Mouse (Mus musculus): ENCODE measurements at regions not wholly inside any gene's neighbourhood (a gene's known extent, or its start where the extent isn't known, plus 50 kb on each side); places are given as distances from the start of the nearest gene placed in this dataset.
"Not testable (repeated sequence)": the region's sequence is repeated elsewhere in the genome, so short reads cannot be mapped to it uniquely, and the experiment has no call there.

DNA sequence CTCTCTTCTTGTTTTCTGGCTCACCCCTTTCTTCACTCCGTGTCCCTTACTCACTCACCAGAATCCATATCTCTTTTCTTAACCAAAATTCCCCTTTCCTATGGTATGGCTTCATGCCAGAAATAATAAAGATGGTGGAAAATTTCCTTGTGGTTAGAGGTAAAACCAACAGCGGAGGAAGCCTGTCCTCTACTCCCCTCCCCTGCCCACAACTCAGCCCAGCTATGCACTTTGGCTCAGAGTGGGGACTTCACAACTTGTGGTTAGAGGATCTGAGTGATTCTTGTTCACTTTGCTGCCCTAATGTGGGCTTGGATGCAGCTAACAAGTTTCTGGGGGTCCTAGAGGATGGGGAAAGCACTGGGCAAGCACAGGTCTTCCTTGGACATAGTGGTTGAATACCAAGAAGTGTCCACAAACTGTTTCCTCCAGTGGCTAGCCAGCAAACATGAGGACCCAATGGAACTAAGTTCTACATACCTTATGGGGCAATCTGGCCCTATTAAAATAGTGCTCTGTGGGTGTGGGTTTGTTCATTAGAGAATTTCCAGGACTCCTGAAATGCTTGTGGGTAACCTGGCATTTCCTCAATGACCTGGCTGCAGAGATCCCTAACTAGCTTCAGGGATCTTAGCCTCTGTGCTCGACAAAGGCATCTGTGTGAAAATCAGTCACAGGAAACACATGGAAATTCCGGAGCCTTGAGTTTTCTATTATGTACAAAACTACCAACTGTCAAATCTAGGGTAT is 118.9 kb upstream of the Rasgrp1 start:
- 33% methylated on average over 4 of the region's 4 CpGs for WGBS (ENCODE audit: insufficient replicate concordance)
- Histone ChIP-seq H3K27ac (ENCODE audit: low read length) (no peak overlapping the region), H3K4me2 (ENCODE audit: low read depth, low read length) (no peak overlapping the region), H3K9ac (ENCODE audit: low read depth, low read length) (no peak overlapping the region), H3K36me3 (ENCODE audit: control insufficient read depth, insufficient read depth) (no peaks in the 10 kb centered on the region), H3K27me3 (ENCODE audit: control insufficient read depth, insufficient read depth, low read depth, low read length) (no peaks in the 10 kb centered on the region), H3K9me3 (replicated peaks; ENCODE audit: control insufficient read depth, low read length) (no peaks in the 10 kb centered on the region), H3K4me3 (ENCODE audit: low read depth, low read length) (no peak overlapping the region), H3K4me1 (ENCODE audit: control insufficient read depth, low read depth, low read length) (no peaks in the 10 kb centered on the region)
- ATAC-seq (ENCODE audit: low read depth): no peak

DNA sequence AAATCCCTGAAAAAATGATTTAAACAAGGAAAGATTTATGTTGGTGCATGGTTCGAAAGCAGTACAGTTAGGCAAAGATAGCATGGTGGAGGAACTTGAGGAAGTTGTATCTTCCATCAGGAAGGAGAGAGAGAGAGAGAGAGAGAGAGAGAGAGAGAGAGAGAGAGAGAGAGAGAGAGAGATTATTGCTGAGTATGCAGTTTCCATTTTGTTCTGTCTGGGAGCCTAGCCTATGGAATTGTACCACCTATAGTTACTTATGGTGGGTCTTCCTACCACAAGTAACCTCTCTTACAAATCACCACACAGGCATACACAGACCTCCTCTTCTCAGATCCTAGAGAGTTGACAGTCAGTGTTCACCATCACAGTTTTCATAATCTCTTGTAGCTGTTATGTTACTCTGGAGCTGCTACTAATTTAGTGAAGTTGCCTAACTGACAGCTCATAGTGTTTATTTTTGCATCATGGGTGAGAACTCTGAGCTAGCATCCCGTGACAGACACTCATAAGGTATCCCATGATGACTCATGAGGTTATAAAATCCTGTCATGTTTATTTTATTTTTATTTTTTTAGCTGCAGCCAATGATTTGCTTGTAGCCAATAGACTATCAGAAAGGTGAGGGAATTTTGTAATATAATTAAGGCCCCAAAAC is 132.2 kb upstream of the Rasgrp1 start:
- Histone ChIP-seq H3K27me3 (ENCODE audit: control insufficient read depth, insufficient read depth, low read depth, low read length) (no peaks in the 10 kb centered on the region), H3K4me3 (ENCODE audit: low read depth, low read length) (no peak overlapping the region), H3K4me2 (ENCODE audit: low read depth, low read length) (no peak overlapping the region), H3K9ac (ENCODE audit: low read depth, low read length) (no peak overlapping the region), H3K9me3 (replicated peaks; ENCODE audit: control insufficient read depth, low read length) (no peaks in the 10 kb centered on the region), H3K36me3 (ENCODE audit: control insufficient read depth, insufficient read depth) (no peaks in the 10 kb centered on the region), H3K4me1 (ENCODE audit: control insufficient read depth, low read depth, low read length) (no peaks in the 10 kb centered on the region), H3K27ac (ENCODE audit: low read length) (no peak overlapping the region)
- WGBS (ENCODE audit: insufficient replicate concordance): 44% methylated on average over 2 of the region's 2 CpGs
- ATAC-seq (ENCODE audit: low read depth): no peak

DNA sequence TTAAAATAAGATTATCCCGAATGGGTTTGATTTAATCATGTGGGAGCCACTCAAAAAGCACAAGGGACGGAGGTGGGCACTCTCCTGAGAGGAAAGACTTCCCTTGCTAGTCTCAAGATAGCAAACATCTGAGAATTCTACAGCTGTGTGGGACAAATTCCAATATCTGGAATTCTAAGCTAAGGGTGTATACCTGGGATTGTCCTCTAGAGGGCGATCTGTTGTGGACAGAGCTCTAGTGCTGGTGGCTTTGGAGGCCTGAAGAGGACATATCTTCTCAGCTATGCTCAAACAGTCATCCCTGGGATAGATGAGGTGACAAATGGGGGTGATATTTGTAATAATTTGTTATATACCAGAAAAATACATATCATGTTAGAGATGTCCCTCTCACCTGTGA is 132.8 kb upstream of the Rasgrp1 start:
- Histone ChIP-seq H3K9ac (ENCODE audit: low read depth, low read length) (no peak overlapping the region), H3K4me1 (ENCODE audit: control insufficient read depth, low read depth, low read length) (no peaks in the 10 kb centered on the region), H3K36me3 (ENCODE audit: control insufficient read depth, insufficient read depth) (no peaks in the 10 kb centered on the region), H3K4me2 (ENCODE audit: low read depth, low read length) (no peak overlapping the region), H3K27ac (ENCODE audit: low read length) (no peak overlapping the region), H3K9me3 (replicated peaks; ENCODE audit: control insufficient read depth, low read length) (no peaks in the 10 kb centered on the region), H3K4me3 (ENCODE audit: low read depth, low read length) (no peak overlapping the region), H3K27me3 (ENCODE audit: control insufficient read depth, insufficient read depth, low read depth, low read length) (no peaks in the 10 kb centered on the region)
- 33% methylated on average over 3 of the region's 3 CpGs for WGBS (ENCODE audit: insufficient replicate concordance)
- ATAC-seq (ENCODE audit: low read depth): no peak

DNA sequence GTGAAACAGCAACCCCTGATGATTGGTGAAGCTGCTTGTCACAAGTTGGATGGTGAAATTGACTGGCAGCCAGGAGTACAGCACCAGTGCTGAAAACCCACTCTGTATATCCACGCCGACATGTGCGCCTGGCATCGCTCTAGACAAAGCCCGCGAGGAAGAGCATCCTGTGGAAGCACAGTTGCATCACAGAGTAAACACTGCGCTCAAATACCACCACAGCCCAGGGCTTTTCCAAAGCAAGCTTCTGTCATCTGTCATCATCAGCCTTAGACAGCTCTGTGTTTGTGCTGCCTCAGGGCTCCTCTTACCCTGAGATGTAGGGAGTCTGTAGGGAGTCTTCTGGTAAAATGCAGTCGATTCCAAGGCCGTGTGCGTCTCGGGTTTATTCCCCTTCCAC is 134.7 kb upstream of the Rasgrp1 start:
- H3K4me2 ChIP-seq (ENCODE audit: low read depth, low read length); ATAC-seq (ENCODE audit: low read depth); H3K9me3 ChIP-seq (replicated peaks; ENCODE audit: control insufficient read depth, low read length); H3K4me1 ChIP-seq (ENCODE audit: control insufficient read depth, low read depth, low read length); H3K27me3 ChIP-seq (ENCODE audit: control insufficient read depth, insufficient read depth, low read depth, low read length); H3K4me3 ChIP-seq (ENCODE audit: low read depth, low read length); H3K27ac ChIP-seq (ENCODE audit: low read length); H3K36me3 ChIP-seq (ENCODE audit: control insufficient read depth, insufficient read depth); H3K9ac ChIP-seq (ENCODE audit: low read depth, low read length): not testable (repeated sequence)
- 63% methylated on average over 8 of the region's 11 CpGs for WGBS (ENCODE audit: insufficient replicate concordance)

DNA sequence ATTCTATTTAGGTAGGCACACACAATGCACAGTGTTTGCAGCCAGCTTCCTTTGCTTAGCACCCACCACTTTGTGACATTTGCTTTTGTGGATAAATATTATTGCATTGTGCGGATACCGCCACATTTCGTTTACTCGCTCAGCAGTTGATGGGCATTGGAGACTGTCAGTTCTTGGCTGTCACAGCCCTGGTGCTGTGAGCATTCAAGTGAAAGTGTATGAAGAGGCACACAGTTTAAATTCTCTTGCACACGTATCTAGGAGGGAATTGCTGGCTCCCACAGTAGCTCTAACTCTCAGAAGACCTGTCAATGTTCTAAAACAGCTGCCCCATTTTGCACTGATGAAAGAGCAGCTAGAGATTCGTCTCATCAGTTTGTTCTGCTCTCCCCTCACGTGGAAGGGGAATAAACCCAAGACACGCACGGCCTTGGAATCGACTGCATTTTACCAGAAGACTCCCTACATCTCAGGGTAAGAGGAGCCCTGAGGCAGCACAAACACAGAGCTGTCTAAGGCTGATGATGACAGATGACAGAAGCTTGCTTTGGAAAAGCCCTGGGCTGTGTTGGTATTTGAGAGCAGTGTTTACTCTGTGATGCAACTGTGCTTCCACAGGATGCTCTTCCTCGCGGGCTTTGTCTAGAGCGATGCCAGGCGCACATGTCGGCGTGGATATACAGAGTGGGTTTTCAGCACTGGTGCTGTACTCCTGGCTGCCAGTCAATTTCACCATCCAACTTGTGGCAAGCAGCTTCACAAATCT is 136.6 kb upstream of the Rasgrp1 start:
- H3K27me3 ChIP-seq (ENCODE audit: control insufficient read depth, insufficient read depth, low read depth, low read length); H3K9ac ChIP-seq (ENCODE audit: low read depth, low read length); H3K9me3 ChIP-seq (replicated peaks; ENCODE audit: control insufficient read depth, low read length); H3K36me3 ChIP-seq (ENCODE audit: control insufficient read depth, insufficient read depth); H3K27ac ChIP-seq (ENCODE audit: low read length); H3K4me3 ChIP-seq (ENCODE audit: low read depth, low read length); H3K4me2 ChIP-seq (ENCODE audit: low read depth, low read length); H3K4me1 ChIP-seq (ENCODE audit: control insufficient read depth, low read depth, low read length); ATAC-seq (ENCODE audit: low read depth): not testable (repeated sequence)
- WGBS (ENCODE audit: insufficient replicate concordance): 66% methylated on average over 14 of the region's 16 CpGs

DNA sequence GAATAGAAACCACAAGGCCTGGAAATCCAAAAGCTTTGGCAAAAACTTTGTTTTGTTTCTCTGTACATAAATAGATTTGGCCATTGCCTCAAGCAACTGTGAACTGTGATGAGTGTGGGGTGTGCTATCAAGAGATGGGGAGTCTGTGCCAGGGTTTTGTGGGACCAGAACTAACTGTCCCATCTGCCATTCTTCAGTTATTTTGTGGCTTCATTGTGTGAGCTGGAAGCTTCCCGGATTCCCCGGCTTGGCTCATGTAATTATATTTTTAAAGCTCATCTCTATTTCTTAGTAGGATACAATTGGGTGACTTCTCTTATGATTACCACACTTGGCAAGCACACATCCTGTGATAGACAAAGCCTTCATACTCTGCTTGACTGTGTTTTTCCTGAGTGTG is 143.6 kb upstream of the Rasgrp1 start:
- H3K27ac ChIP-seq (ENCODE audit: low read length): no peak overlapping the region
- H3K4me1 ChIP-seq (ENCODE audit: control insufficient read depth, low read depth, low read length): no peaks in the 10 kb centered on the region
- no peak overlapping the region for H3K9ac ChIP-seq (ENCODE audit: low read depth, low read length)
- H3K9me3 ChIP-seq (replicated peaks; ENCODE audit: control insufficient read depth, low read length): no peaks in the 10 kb centered on the region
- no peak overlapping the region for H3K4me2 ChIP-seq (ENCODE audit: low read depth, low read length)
- WGBS (ENCODE audit: insufficient replicate concordance): 69% methylated on average over 2 of the region's 2 CpGs
- no peaks in the 10 kb centered on the region for H3K27me3 ChIP-seq (ENCODE audit: control insufficient read depth, insufficient read depth, low read depth, low read length)
- no peak for ATAC-seq (ENCODE audit: low read depth)
- H3K36me3 ChIP-seq (ENCODE audit: control insufficient read depth, insufficient read depth): no peaks in the 10 kb centered on the region
- H3K4me3 ChIP-seq (ENCODE audit: low read depth, low read length): no peak overlapping the region

DNA sequence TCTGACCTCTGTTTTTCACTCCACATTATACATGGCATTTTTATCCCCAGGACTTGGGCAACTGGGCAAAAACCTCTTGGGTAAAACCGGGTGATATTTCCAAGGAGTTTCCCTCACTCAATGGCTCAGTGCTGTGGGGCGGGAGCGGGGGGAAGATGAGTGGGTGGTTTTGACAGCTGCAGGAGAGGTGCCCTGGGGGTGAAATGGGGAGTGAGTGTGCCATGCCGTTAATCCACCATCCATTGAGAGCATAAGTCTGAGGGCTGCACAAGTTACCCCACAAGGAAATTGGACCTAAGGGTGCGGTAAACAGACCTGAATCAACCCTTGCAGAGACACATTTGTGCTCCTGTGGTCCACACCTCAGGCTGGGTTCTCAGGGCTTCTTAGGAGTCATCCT is 155.8 kb upstream of the Rasgrp1 start:
- Histone ChIP-seq H3K4me1 (ENCODE audit: control insufficient read depth, low read depth, low read length) (no peaks in the 10 kb centered on the region), H3K9me3 (replicated peaks; ENCODE audit: control insufficient read depth, low read length) (no peaks in the 10 kb centered on the region), H3K27me3 (ENCODE audit: control insufficient read depth, insufficient read depth, low read depth, low read length) (no peaks in the 10 kb centered on the region), H3K27ac (ENCODE audit: low read length) (no peak overlapping the region), H3K4me2 (ENCODE audit: low read depth, low read length) (no peak overlapping the region), H3K36me3 (ENCODE audit: control insufficient read depth, insufficient read depth) (no peaks in the 10 kb centered on the region), H3K9ac (ENCODE audit: low read depth, low read length) (no peak overlapping the region), H3K4me3 (ENCODE audit: low read depth, low read length) (no peak overlapping the region)
- 68% methylated on average over 5 of the region's 5 CpGs for WGBS (ENCODE audit: insufficient replicate concordance)
- ATAC-seq (ENCODE audit: low read depth): no peak

DNA sequence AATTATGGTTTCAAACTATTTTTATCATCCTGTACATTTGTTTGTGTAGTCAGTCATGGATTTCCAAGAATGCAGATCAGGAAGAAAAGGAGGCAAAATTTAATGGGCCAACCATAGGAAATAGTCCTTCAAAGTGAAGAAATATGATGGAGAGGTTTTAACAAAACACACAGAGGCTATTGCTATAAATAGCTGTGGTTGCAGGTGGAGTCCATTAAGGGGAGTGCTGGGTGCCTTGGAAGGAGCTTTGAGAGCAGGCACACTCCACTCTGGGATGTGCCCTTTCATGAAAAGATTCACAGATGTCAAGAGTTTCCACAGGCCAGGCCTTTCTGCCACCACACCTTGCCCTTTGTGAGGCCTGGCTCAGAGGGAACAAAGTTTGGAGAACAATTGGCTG is 159.8 kb upstream of the Rasgrp1 start:
- no peak for ATAC-seq (ENCODE audit: low read depth)
- Histone ChIP-seq H3K4me1 (ENCODE audit: control insufficient read depth, low read depth, low read length) (no peaks in the 10 kb centered on the region), H3K36me3 (ENCODE audit: control insufficient read depth, insufficient read depth) (no peaks in the 10 kb centered on the region), H3K9me3 (replicated peaks; ENCODE audit: control insufficient read depth, low read length) (no peaks in the 10 kb centered on the region), H3K4me3 (ENCODE audit: low read depth, low read length) (no peak overlapping the region), H3K4me2 (ENCODE audit: low read depth, low read length) (no peak overlapping the region), H3K27me3 (ENCODE audit: control insufficient read depth, insufficient read depth, low read depth, low read length) (no peaks in the 10 kb centered on the region), H3K9ac (ENCODE audit: low read depth, low read length) (no peak overlapping the region), H3K27ac (ENCODE audit: low read length) (no peak overlapping the region)

DNA sequence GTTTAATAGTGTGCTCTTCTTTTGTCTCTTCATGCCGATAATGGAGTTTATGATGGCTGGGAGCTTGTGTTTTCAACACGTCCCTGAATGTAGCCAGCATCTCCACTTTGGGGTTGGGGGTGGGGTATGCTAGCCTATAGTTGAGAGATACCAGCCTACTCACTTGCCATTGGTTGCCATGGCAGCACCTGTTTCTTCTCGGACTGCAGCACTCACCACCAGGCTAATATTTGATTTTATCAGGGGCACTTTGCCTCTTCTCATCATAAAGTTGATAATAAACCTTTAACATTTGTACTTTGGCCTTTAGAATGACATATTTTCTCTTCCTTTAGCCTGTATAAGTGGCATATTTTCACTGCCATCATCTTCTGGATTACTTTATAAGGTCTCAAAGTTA is 168.9 kb upstream of the Rasgrp1 start:
- Histone ChIP-seq H3K36me3 (ENCODE audit: control insufficient read depth, insufficient read depth) (no peaks in the 10 kb centered on the region), H3K4me3 (ENCODE audit: low read depth, low read length) (no peak overlapping the region), H3K27me3 (ENCODE audit: control insufficient read depth, insufficient read depth, low read depth, low read length) (no peaks in the 10 kb centered on the region), H3K9me3 (replicated peaks; ENCODE audit: control insufficient read depth, low read length) (no peaks in the 10 kb centered on the region), H3K4me1 (ENCODE audit: control insufficient read depth, low read depth, low read length) (no peaks in the 10 kb centered on the region), H3K9ac (ENCODE audit: low read depth, low read length) (no peak overlapping the region), H3K27ac (ENCODE audit: low read length) (no peak overlapping the region), H3K4me2 (ENCODE audit: low read depth, low read length) (no peak overlapping the region)
- no peak for ATAC-seq (ENCODE audit: low read depth)
- 49% methylated on average over 3 of the region's 3 CpGs for WGBS (ENCODE audit: insufficient replicate concordance)

All from liver, embryonic 16.5 days (tissue).